Mouse (Mus musculus) liver, postnatal 0 days (tissue): Measurements from ENCODE around the gene Kif1bp. TPM values are rescaled to one million over a fixed set of nuclear protein-coding genes. Genes with fewer than 3 reads are reported as not detected.
A peak's percentile ranks its signal among the peaks of the same experiment; 100 is the strongest.
"Not testable (repeated sequence)": the region's sequence is repeated elsewhere in the genome, so short reads cannot be mapped to it uniquely, and the experiment has no call there.

ENCODE experiments used
- ATAC-seq: fragments of 200-750 bp; cut with Nextera tagmentation; 2 replicates; pipeline ENCODE4 v1.8.0; 2017; ENCODE audit warnings: mild to moderate bottlenecking, moderate library complexity
- DNase-seq: peaks from one replicate; pipeline ENCODE4 v3.0.0-alpha.2; 2016
- H3K27ac ChIP-seq: fragments of 300-500 bp; sonication (generic); 2 replicates; pipeline ENCODE4 v1.5.1; 2014; ENCODE audit warnings: antibody characterized with exemption, moderate library complexity, mild to moderate bottlenecking, low read depth
- H3K27me3 ChIP-seq: fragments of 300-500 bp; sonication (generic); 2 replicates; pipeline ENCODE4 v1.6.1; 2014; ENCODE audit warnings: low read length, control low read depth, mixed read lengths; ENCODE audit not compliant: insufficient read depth
- H3K36me3 ChIP-seq: fragments of 300-500 bp; sonication (generic); replicated peaks from 2 replicates; pipeline ENCODE4 v1.6.1; 2014; ENCODE audit warnings: mild to moderate bottlenecking, control low read depth, low read length, moderate library complexity, mixed read lengths; ENCODE audit not compliant: insufficient read depth
- H3K4me1 ChIP-seq: fragments of 300-500 bp; sonication (generic); 2 replicates; pipeline ENCODE4 v1.6.1; 2014; ENCODE audit warnings: antibody characterized with exemption, mild to moderate bottlenecking, control low read depth; ENCODE audit not compliant: insufficient read depth
- H3K4me2 ChIP-seq: fragments of 300-500 bp; sonication (generic); 2 replicates; pipeline ENCODE4 v1.6.1; 2014; ENCODE audit warnings: low read depth, mild to moderate bottlenecking, low read length, moderate library complexity, mixed read lengths
- H3K4me3 ChIP-seq: fragments of 300-500 bp; sonication (generic); 2 replicates; pipeline ENCODE4 v1.5.1; 2014; ENCODE audit warnings: low read depth, low read length
- H3K9ac ChIP-seq: fragments of 300-500 bp; sonication (generic); replicated peaks from 2 replicates; pipeline ENCODE4 v1.6.1; 2014; ENCODE audit warnings: mild to moderate bottlenecking, moderate library complexity
- H3K9me3 ChIP-seq: fragments of 300-500 bp; sonication (generic); 2 replicates; pipeline ENCODE4 v1.6.1; 2016; ENCODE audit warnings: mild to moderate bottlenecking, control low read depth, low read length, mixed read lengths
- CTCF ChIP-seq: sonication (generic); IDR thresholded peaks from 2 replicates; pipeline ENCODE4 v1.5.1; 2016; ENCODE audit warnings: antibody characterized with exemption, low read depth
- EP300 ChIP-seq: IDR thresholded peaks from 2 replicates; pipeline ENCODE4 v1.6.1; 2016; ENCODE audit warnings: antibody characterized with exemption, low read depth, mild to moderate bottlenecking
- WGBS: fragments of 180-500 bp; shearing (Covaris S2); extraction: QIAGEN DNeasy Blood & Tissue Kit; methylation state at CpG from one replicate; pipeline ENCODE4 v1.1.7; 2014; ENCODE audit not compliant: insufficient replicate concordance; 5-methylcytosine and 5-hydroxymethylcytosine counted together
- polyA plus RNA-seq: library from polyadenylated mRNA; unstranded; fragments of >200 nt; fragmentation: Nextera tagmentation; extraction: Ambion mirVana; gene quantifications from 2 replicates; pipeline ENCODE4 v1.2.1, GENCODE M21; 2015

The Kif1bp gene
- polyA plus RNA-seq, 1 experiment from 2014 or later, result 6.5 TPM

- H3K4me2 ChIP-seq, result no peak overlapping the region
- H3K27ac ChIP-seq, result no peak overlapping the region
- ATAC-seq, result no peak
- H3K27me3 ChIP-seq, result no peaks in the 10 kb centered on the region
- no peak overlapping the region for H3K9ac ChIP-seq
- H3K9me3 ChIP-seq, result no peaks in the 10 kb centered on the region
- WGBS, result 83% methylated on average over 7 of the region's 7 CpGs
- H3K4me3 ChIP-seq, result no peak overlapping the region
- no peak for TF ChIP-seq EP300
- no peak for TF ChIP-seq CTCF
- DNase-seq, result no peak
- H3K36me3 ChIP-seq, result peaks cover 64% of the 10 kb centered on the region
- H3K4me1 ChIP-seq, result peaks cover 3% of the 10 kb centered on the region
Observed at GRCm38 (mm10) chr10:62582701-62583100, 4.4 kb upstream of the Kif1bp start.

DNA sequence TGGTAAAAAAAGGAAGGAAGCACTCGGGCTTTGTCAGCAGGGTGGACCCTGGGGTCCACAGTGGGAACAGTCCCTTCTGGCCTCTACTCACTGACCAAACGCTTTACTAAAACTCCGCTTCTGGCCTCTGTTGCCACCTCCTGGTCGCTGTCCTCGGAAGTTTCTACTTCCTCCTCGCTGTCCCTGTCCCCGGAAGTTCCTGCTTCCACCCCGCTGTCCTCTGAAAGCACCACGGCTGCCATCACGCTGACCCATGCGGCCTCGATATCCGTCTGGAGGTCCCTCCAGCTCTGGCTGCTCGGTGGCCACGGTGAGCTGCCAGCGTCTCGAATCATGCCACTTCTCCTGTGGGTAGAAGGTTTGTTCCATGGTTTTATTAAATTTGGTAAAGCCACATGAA is 4.0 kb upstream of the Kif1bp start:
- H3K27ac ChIP-seq, result no peak overlapping the region
- DNase-seq, result no peak
- WGBS, result 83% methylated on average over 17 of the region's 17 CpGs
- H3K27me3 ChIP-seq, result no peaks in the 10 kb centered on the region
- peaks cover 7% of the 10 kb centered on the region for H3K4me1 ChIP-seq
- H3K4me3 ChIP-seq, result no peak overlapping the region
- no peak overlapping the region for H3K4me2 ChIP-seq
- H3K36me3 ChIP-seq, result peaks cover 59% of the 10 kb centered on the region
- ATAC-seq, result no peak
- H3K9ac ChIP-seq, result no peak overlapping the region
- TF ChIP-seq CTCF (0 out of 2 replicates have a peak, but pooled peaks have one; percentile 26), EP300 (no peak)
- no peaks in the 10 kb centered on the region for H3K9me3 ChIP-seq

GRCm38 (mm10) chr10:62579129-62579528 is 872 bp upstream of the Kif1bp start:
- H3K4me1 ChIP-seq, H3K9ac ChIP-seq, H3K27me3 ChIP-seq, H3K9me3 ChIP-seq, DNase-seq, ATAC-seq, H3K4me2 ChIP-seq, H3K4me3 ChIP-seq, H3K27ac ChIP-seq: not testable (repeated sequence)
- peaks cover 39% of the 10 kb centered on the region for H3K36me3 ChIP-seq
- 84% methylated on average over 12 of the region's 13 CpGs for WGBS

DNA sequence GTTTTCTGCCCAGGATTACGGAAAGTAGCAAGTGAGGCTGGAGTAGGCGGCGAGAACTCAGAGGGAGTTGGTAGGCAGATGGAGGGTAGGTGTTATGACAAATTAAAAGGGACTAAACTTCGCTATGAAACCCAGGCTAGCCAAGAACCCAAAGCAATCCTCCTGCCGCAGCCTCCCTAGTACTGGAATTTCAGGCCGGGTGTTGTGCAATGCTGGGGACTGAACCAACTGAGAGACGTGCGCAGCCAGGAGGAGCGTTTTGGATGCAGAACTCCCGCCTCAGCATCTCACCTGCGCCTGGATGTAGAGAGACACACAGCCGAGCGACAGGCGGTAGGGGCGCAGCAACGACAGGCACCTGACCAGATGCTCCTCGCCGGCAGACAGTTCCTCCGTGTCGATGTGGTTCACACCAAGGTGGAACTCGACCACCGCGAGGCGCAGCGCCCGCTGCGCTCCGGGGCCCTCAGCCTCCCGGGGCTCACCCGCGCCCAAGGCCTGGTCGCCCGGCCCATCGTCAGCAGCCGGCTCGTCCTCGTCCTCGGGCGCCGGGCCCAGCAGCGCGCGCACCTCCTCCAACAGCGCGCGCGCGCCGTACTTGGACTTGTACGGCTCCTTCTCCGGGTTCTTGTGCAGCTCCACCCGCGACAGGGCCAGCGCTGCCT is 452 bp downstream of the Kif1bp start:
- Histone ChIP-seq H3K4me1 (peaks cover 10% of the 10 kb centered on the region), H3K9me3 (no peaks in the 10 kb centered on the region), H3K27me3 (no peaks in the 10 kb centered on the region), H3K36me3 (peaks cover 36% of the 10 kb centered on the region), H3K27ac (peak overlapping the region; percentile 20), H3K4me3 (peak overlapping the region; percentile 89), H3K9ac (peak overlapping the region; percentile 75), H3K4me2 (peak overlapping the region; percentile 88)
- TF ChIP-seq EP300, result no peak
- TF ChIP-seq CTCF, result no peak
- 1% methylated on average over 54 of the region's 54 CpGs for whole genome bisulfite sequencing
- DNase-seq (no peak), ATAC-seq (peak; percentile 84)

DNA sequence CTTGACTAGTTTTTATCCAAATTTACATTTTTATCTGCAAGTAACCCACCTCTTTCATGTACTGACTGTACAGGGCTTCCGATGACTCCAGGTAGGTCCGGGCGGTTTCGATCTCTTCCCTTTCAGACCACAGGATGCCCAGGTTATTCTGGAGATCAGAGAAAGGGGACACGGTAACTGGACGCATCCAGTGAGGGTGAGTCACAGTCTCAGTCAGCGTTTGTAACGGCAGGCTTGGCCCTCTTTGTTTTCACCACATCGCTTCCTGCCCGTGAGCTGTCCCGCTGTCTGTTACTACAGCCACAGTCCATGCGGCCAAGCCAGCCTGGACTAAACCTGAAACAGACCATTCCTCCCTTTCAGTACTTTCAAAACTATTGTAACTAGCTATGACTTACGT is 3.3 kb downstream of the Kif1bp start:
- H3K27me3 ChIP-seq, result no peaks in the 10 kb centered on the region
- TF ChIP-seq CTCF (no peak), EP300 (no peak)
- H3K9me3 ChIP-seq, result no peaks in the 10 kb centered on the region
- no peak overlapping the region for H3K27ac ChIP-seq
- DNase-seq, result no peak
- H3K36me3 ChIP-seq, result peaks cover 32% of the 10 kb centered on the region
- 91% methylated on average over 13 of the region's 13 CpGs for whole genome bisulfite sequencing
- H3K4me1 ChIP-seq, result peaks cover 10% of the 10 kb centered on the region
- no peak overlapping the region for H3K4me3 ChIP-seq
- H3K4me2 ChIP-seq, result no peak overlapping the region
- no peak for ATAC-seq
- H3K9ac ChIP-seq, result no peak overlapping the region

- Histone ChIP-seq H3K4me3 (no peak overlapping the region), H3K9ac (no peak overlapping the region), H3K4me1 (no peaks in the 10 kb centered on the region), H3K4me2 (no peak overlapping the region), H3K9me3 (no peaks in the 10 kb centered on the region), H3K36me3 (peaks cover 59% of the 10 kb centered on the region), H3K27me3 (no peaks in the 10 kb centered on the region), H3K27ac (no peak overlapping the region)
- DNase-seq (no peak), ATAC-seq (no peak)
- 76% methylated on average over 7 of the region's 7 CpGs for WGBS
- no peak for TF ChIP-seq EP300
- TF ChIP-seq CTCF, result no peak
Observed at GRCm38 (mm10) chr10:62570126-62570871, 8.0 kb downstream of the Kif1bp start.
